Mouse (Mus musculus) 3134 (cell line): ENCODE measurements around the gene Ghdc.

Experiments
- DNase-seq: peaks from one replicate; pipeline ENCODE4 v3.0.0-alpha.2; 2011; ENCODE audit warnings: low spot score; ENCODE audit not compliant: insufficient read length; ENCODE audit errors: extremely low read depth

Ghdc gene

GRCm38 (mm10) chr11:100749469-100749868, 21.3 kb downstream of the Ghdc start:
- DNase-seq, result no peak

- DNase-seq, result no peak
Observed at GRCm38 (mm10) chr11:100748620-100749019, 22.1 kb downstream of the Ghdc start.

GRCm38 (mm10) chr11:100747114-100747513, 23.6 kb downstream of the Ghdc start:
- no peak for DNase-seq

- no peak for DNase-seq
Observed at GRCm38 (mm10) chr11:100746546-100746945, 24.2 kb downstream of the Ghdc start.

GRCm38 (mm10) chr11:100745085-100745484, 25.7 kb downstream of the Ghdc start:
- no peak for DNase-seq

GRCm38 (mm10) chr11:100741348-100741747, 29.4 kb downstream of the Ghdc start:
- no peak for DNase-seq

GRCm38 (mm10) chr11:100738749-100739148, 32.0 kb downstream of the Ghdc start:
- DNase-seq, result no peak

- peak; percentile 99 for DNase-seq
Observed at GRCm38 (mm10) chr11:100738066-100738604, 32.6 kb downstream of the Ghdc start, which contains the start of gene Rab5c. Gene Rab5c, minus strand, starts transcription at chr11:100738215.

GRCm38 (mm10) chr11:100737105-100737733, 33.5 kb downstream of the Ghdc start:
- DNase-seq, result no peak

GRCm38 (mm10) chr11:100736746-100737080, 34.0 kb downstream of the Ghdc start:
- DNase-seq, result no peak

- no peak for DNase-seq
Observed at GRCm38 (mm10) chr11:100735954-100736745, 34.6 kb downstream of the Ghdc start.

- DNase-seq, result no peak
Observed at GRCm38 (mm10) chr11:100735134-100735865, 35.5 kb downstream of the Ghdc start.

- no peak for DNase-seq
Observed at GRCm38 (mm10) chr11:100730477-100731205, 40.1 kb downstream of the Ghdc start.

- no peak for DNase-seq
Observed at GRCm38 (mm10) chr11:100729976-100730375, 40.8 kb downstream of the Ghdc start.

GRCm38 (mm10) chr11:100728601-100729000, 42.2 kb downstream of the Ghdc start:
- no peak for DNase-seq

GRCm38 (mm10) chr11:100727201-100727600, 43.6 kb downstream of the Ghdc start:
- no peak for DNase-seq

GRCm38 (mm10) chr11:100724919-100725512, 45.7 kb downstream of the Ghdc start:
- DNase-seq, result no peak

- DNase-seq, result no peak
Observed at GRCm38 (mm10) chr11:100722493-100723028, 48.2 kb downstream of the Ghdc start.

GRCm38 (mm10) chr11:100721776-100722492, 48.8 kb downstream of the Ghdc start:
- no peak for DNase-seq
